Mouse (Mus musculus) embryonic facial prominence, embryonic 14.5 days (tissue): Measurements from ENCODE around the gene Zfhx3. TPM values are rescaled to one million over a fixed set of nuclear protein-coding genes. Genes with fewer than 3 reads are reported as not detected.

Source experiments
- ATAC-seq: fragments of 200-750 bp; cut with Nextera tagmentation; 2 replicates; pipeline ENCODE4 v1.8.0; 2017; ENCODE audit warnings: low read depth, moderate number of reproducible peaks, moderate TSS enrichment
- DNase-seq: peaks from one replicate; pipeline ENCODE4 v3.0.0-alpha.2; 2015; ENCODE audit warnings: low spot score
- H3K27ac ChIP-seq: fragments of 300-500 bp; sonication (generic); replicated peaks from 2 replicates; pipeline ENCODE4 v1.5.1; 2014; ENCODE audit warnings: low read depth, mild to moderate bottlenecking, low read length, moderate library complexity
- H3K27me3 ChIP-seq: fragments of 300-500 bp; sonication (generic); replicated peaks from 2 replicates; pipeline ENCODE4 v1.6.1; 2014; ENCODE audit warnings: low read length; ENCODE audit not compliant: control insufficient read depth, insufficient read depth
- H3K36me3 ChIP-seq: fragments of 300-500 bp; sonication (generic); 2 replicates; pipeline ENCODE4 v1.6.1; 2014; ENCODE audit warnings: low read length, mixed read lengths; ENCODE audit not compliant: control insufficient read depth, insufficient read depth
- H3K4me1 ChIP-seq: fragments of 300-500 bp; sonication (generic); 2 replicates; pipeline ENCODE4 v1.6.1; 2014; ENCODE audit warnings: antibody characterized with exemption, low read length; ENCODE audit not compliant: control insufficient read depth, insufficient read depth
- H3K4me2 ChIP-seq: fragments of 300-500 bp; sonication (generic); 2 replicates; pipeline ENCODE4 v1.6.1; 2014; ENCODE audit warnings: low read depth, mild to moderate bottlenecking, low read length, moderate library complexity, mixed read lengths
- H3K4me3 ChIP-seq: fragments of 300-500 bp; sonication (generic); 2 replicates; pipeline ENCODE4 v1.5.1; 2014; ENCODE audit warnings: low read depth, mild to moderate bottlenecking, low read length
- H3K9ac ChIP-seq: fragments of 300-500 bp; sonication (generic); 2 replicates; pipeline ENCODE4 v1.6.1; 2014; ENCODE audit warnings: low read depth, mild to moderate bottlenecking, low read length, moderate library complexity, mixed read lengths
- H3K9me3 ChIP-seq: fragments of 300-500 bp; sonication (generic); 2 replicates; pipeline ENCODE4 v1.6.1; 2016; ENCODE audit warnings: low read length; ENCODE audit not compliant: control insufficient read depth
- WGBS: fragments of 180-500 bp; shearing (Covaris S2); extraction: QIAGEN DNeasy Blood & Tissue Kit; methylation state at CpG from one replicate; pipeline ENCODE4 v1.1.7; 2014; 5-methylcytosine and 5-hydroxymethylcytosine counted together
- polyA plus RNA-seq: library from polyadenylated mRNA; unstranded; fragments of >200 nt; fragmentation: Nextera tagmentation; extraction: Ambion mirVana; gene quantifications from 2 replicates; pipeline ENCODE4 v1.2.1, GENCODE M21; 2014

The Zfhx3 gene
- polyA plus RNA-seq, 1 experiment from 2014 or later = 14.2 TPM

GRCm38 (mm10) chr8:108723636-108724035 lies 781.2 kb downstream of the Zfhx3 start:
- DNase-seq = no peak
- no peak overlapping the region for H3K27ac ChIP-seq
- no peaks in the 10 kb centered on the region for H3K9me3 ChIP-seq
- WGBS = 59% methylated on average over 11 of the region's 11 CpGs
- no peak overlapping the region for H3K4me2 ChIP-seq
- no peak for ATAC-seq
- H3K9ac ChIP-seq = no peak overlapping the region
- H3K4me1 ChIP-seq = peaks cover 62% of the 10 kb centered on the region
- no peaks in the 10 kb centered on the region for H3K27me3 ChIP-seq
- H3K4me3 ChIP-seq = no peak overlapping the region
- no peaks in the 10 kb centered on the region for H3K36me3 ChIP-seq

- no peaks in the 10 kb centered on the region for H3K27me3 ChIP-seq
- 38% methylated on average over 10 of the region's 11 CpGs for WGBS
- no peaks in the 10 kb centered on the region for H3K36me3 ChIP-seq
- no peak overlapping the region for H3K4me3 ChIP-seq
- H3K27ac ChIP-seq = no peak overlapping the region
- no peaks in the 10 kb centered on the region for H3K9me3 ChIP-seq
- H3K9ac ChIP-seq = no peak overlapping the region
- ATAC-seq (no peak), DNase-seq (no peak)
- H3K4me2 ChIP-seq = no peak overlapping the region
- peaks cover 66% of the 10 kb centered on the region for H3K4me1 ChIP-seq
These were observed 782.5 kb downstream of the Zfhx3 start for GRCm38 (mm10) chr8:108724818-108725506.

GRCm38 (mm10) chr8:108725631-108726030 lies 783.2 kb downstream of the Zfhx3 start:
- Histone ChIP-seq H3K27me3 (no peaks in the 10 kb centered on the region), H3K4me2 (no peak overlapping the region), H3K9me3 (no peaks in the 10 kb centered on the region), H3K4me1 (peaks cover 66% of the 10 kb centered on the region), H3K4me3 (no peak overlapping the region), H3K27ac (no peak overlapping the region), H3K36me3 (no peaks in the 10 kb centered on the region), H3K9ac (no peak overlapping the region)
- ATAC-seq (no peak), DNase-seq (no peak)
- WGBS = 57% methylated on average over 10 of the region's 10 CpGs

- H3K9me3 ChIP-seq = no peaks in the 10 kb centered on the region
- 0 out of 2 replicates have a peak overlapping the region, but pooled peaks have one; percentile 6 for H3K4me3 ChIP-seq
- DNase-seq (no peak), ATAC-seq (peak; percentile 70; the same call in 1 of the 2 replicates)
- no peak overlapping the region for H3K9ac ChIP-seq
- no peaks in the 10 kb centered on the region for H3K36me3 ChIP-seq
- no peaks in the 10 kb centered on the region for H3K27me3 ChIP-seq
- peaks cover 69% of the 10 kb centered on the region for H3K4me1 ChIP-seq
- peak overlapping the region; percentile 37 for H3K4me2 ChIP-seq
- peak overlapping the region; percentile 56; the same call in 1 of the 2 replicates for H3K27ac ChIP-seq
- WGBS = 11% methylated on average over 12 of the region's 12 CpGs
These were observed 784.2 kb downstream of the Zfhx3 start for GRCm38 (mm10) chr8:108726541-108727241.

- Histone ChIP-seq H3K36me3 (no peaks in the 10 kb centered on the region), H3K27ac (no peak overlapping the region), H3K4me3 (no peak overlapping the region), H3K27me3 (no peaks in the 10 kb centered on the region), H3K9ac (no peak overlapping the region), H3K4me1 (peaks cover 74% of the 10 kb centered on the region), H3K9me3 (no peaks in the 10 kb centered on the region), H3K4me2 (no peak overlapping the region)
- WGBS = 9% methylated on average over 2 of the region's 2 CpGs
- DNase-seq = no peak
- ATAC-seq = no peak
These were observed 786.7 kb downstream of the Zfhx3 start for GRCm38 (mm10) chr8:108729169-108729568.

GRCm38 (mm10) chr8:108729667-108730329 lies 787.4 kb downstream of the Zfhx3 start:
- Histone ChIP-seq H3K4me2 (0 out of 2 replicates have a peak overlapping the region, but pooled peaks have one; percentile 15), H3K27ac (no peak overlapping the region)

GRCm38 (mm10) chr8:108730907-108731440 lies 788.5 kb downstream of the Zfhx3 start:
- no peak overlapping the region for H3K4me2 ChIP-seq
- H3K9ac ChIP-seq = no peak overlapping the region
- H3K4me3 ChIP-seq = no peak overlapping the region
- DNase-seq = no peak
- no peaks in the 10 kb centered on the region for H3K27me3 ChIP-seq
- 32% methylated on average over 9 of the region's 9 CpGs for WGBS
- H3K36me3 ChIP-seq = no peaks in the 10 kb centered on the region
- no peaks in the 10 kb centered on the region for H3K9me3 ChIP-seq
- no peak overlapping the region for H3K27ac ChIP-seq
- peaks cover 58% of the 10 kb centered on the region for H3K4me1 ChIP-seq
- no peak for ATAC-seq

More at GRCm38 (mm10) chr8:108729667-108730329, 787.4 kb downstream of the Zfhx3 start:
- 27% methylated on average over 11 of the region's 12 CpGs for WGBS
- no peak overlapping the region for H3K4me3 ChIP-seq
- H3K36me3 ChIP-seq = no peaks in the 10 kb centered on the region
- no peaks in the 10 kb centered on the region for H3K27me3 ChIP-seq
- DNase-seq = no peak
- peaks cover 69% of the 10 kb centered on the region for H3K4me1 ChIP-seq
- H3K9me3 ChIP-seq = no peaks in the 10 kb centered on the region
- no peak for ATAC-seq
- H3K9ac ChIP-seq = no peak overlapping the region

GRCm38 (mm10) chr8:108732500-108732899 lies 790.1 kb downstream of the Zfhx3 start:
- Histone ChIP-seq H3K36me3 (no peaks in the 10 kb centered on the region), H3K9me3 (no peaks in the 10 kb centered on the region), H3K4me2 (no peak overlapping the region), H3K4me3 (no peak overlapping the region), H3K9ac (no peak overlapping the region), H3K4me1 (peaks cover 56% of the 10 kb centered on the region), H3K27me3 (no peaks in the 10 kb centered on the region), H3K27ac (no peak overlapping the region)
- 41% methylated on average over 11 of the region's 11 CpGs for WGBS
- ATAC-seq (no peak), DNase-seq (no peak)
